Mouse (Mus musculus) kidney, adult 2 months (tissue): ENCODE results near the gene Mylk2.

ENCODE experiments used
- CTCF ChIP-seq: fragments of 200-500 bp; conservative IDR thresholded peaks from 2 replicates; pipeline ENCODE4 v1.5.1; 2011; ENCODE audit warnings: low read depth, mild to moderate bottlenecking, control low read depth, low read length, moderate library complexity, mixed read lengths; ENCODE audit not compliant: insufficient read depth, insufficient read length
- POLR2A ChIP-seq: fragments of 200-500 bp; IDR thresholded peaks from one replicate; pipeline ENCODE4 v1.6.1; 2011; ENCODE audit warnings: low read depth, low read length, control low read depth

- TF ChIP-seq CTCF (no peak), POLR2A (no peak)
These were observed 14.2 kb upstream of the Mylk2 start for GRCm38 (mm10) chr2:152896926-152897325.
